Mouse (Mus musculus): ENCODE measurements at regions not wholly inside any gene's neighbourhood (a gene's known extent, or its start where the extent isn't known, plus 50 kb on each side); places are given as distances from the start of the nearest gene placed in this dataset.
A peak's percentile ranks its signal among the peaks of the same experiment; 100 is the strongest.

DNA sequence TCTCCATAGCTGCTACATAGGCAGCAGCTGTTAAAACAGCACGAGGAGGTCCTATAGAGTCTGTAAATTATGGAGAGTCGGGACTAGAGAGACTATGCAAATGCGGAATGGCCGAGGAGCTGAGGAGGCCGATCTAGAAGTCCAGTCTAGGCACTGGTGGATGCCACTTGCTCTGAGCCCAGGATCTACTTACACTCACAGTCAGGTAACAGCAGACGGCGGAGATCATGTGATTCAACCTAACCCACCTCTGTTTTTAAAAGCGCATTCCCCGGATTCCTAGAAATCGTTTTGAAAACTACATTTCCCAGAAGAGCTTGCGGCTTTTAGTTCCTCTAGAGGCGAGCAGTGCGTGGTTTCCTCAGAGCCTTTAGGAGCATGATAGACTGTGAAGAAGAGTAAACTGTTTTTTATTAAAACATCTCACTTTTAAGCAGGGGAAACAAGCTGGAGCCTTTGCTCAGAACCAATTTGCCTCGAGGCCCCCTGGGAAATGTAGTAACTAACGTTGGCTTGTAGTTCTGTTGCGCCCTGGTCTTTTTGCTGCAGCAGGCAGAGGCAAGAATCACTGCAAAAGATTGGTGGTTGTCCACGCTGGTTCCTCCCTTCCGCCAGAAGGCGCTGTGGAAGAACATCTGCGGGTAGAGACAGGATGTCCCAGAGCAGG, 68.6 kb upstream of the Chd6 start:
- DNase-seq (ENCODE audit: low read depth, low spot score), result no peak
- no peaks in the 10 kb centered on the region for H3K9me3 ChIP-seq (replicated peaks; ENCODE audit: insufficient read depth, low read length)
- H3K27ac ChIP-seq (ENCODE audit: control insufficient read depth, low read depth, low read length), result no peak overlapping the region
- TF ChIP-seq RAD21 (IDR thresholded peaks at IDR 0.05; ENCODE audit: low read depth, low read length), result no peak
- TF ChIP-seq HCFC1 (IDR thresholded peaks at IDR 0.05; ENCODE audit: low read depth, low read length), result 0 out of 2 replicates have a peak, but pooled peaks have one; percentile 21
- no peak overlapping the region for H3K4me3 ChIP-seq (ENCODE audit: control insufficient read depth in 1 of 2, insufficient read depth in 1 of 2, low read depth in 2 of 2, low read length in 2 of 2)
- no peaks in the 10 kb centered on the region for H3K27me3 ChIP-seq (ENCODE audit: control insufficient read depth in 1 of 2, insufficient read depth in 2 of 2, low read length in 2 of 2)
- no peaks in the 10 kb centered on the region for H3K4me1 ChIP-seq (ENCODE audit: control insufficient read depth in 1 of 2, insufficient read depth in 2 of 2, low read length in 2 of 2)
- no peak overlapping the region for H3K9ac ChIP-seq (ENCODE audit: control insufficient read depth, low read depth, low read length, poor library complexity, severe bottlenecking)
- no peaks in the 10 kb centered on the region for H3K79me2 ChIP-seq (ENCODE audit: control insufficient read depth, insufficient read depth, low read length, poor library complexity)
- H3K36me3 ChIP-seq (ENCODE audit: control insufficient read depth in 1 of 2, insufficient read depth in 2 of 2, low read length in 2 of 2), result no peaks in the 10 kb centered on the region

- H3K36me3 ChIP-seq (ENCODE audit: control insufficient read depth in 1 of 2, insufficient read depth in 2 of 2, low read length in 2 of 2), result no peaks in the 10 kb centered on the region
- no peaks in the 10 kb centered on the region for H3K27me3 ChIP-seq (ENCODE audit: control insufficient read depth in 1 of 2, insufficient read depth in 2 of 2, low read length in 2 of 2)
- H3K4me1 ChIP-seq (ENCODE audit: control insufficient read depth in 1 of 2, insufficient read depth in 2 of 2, low read length in 2 of 2), result no peaks in the 10 kb centered on the region
- no peak for DNase-seq (ENCODE audit: low read depth, low spot score)
- no peak overlapping the region for H3K27ac ChIP-seq (ENCODE audit: control insufficient read depth, low read depth, low read length)
- H3K4me3 ChIP-seq (ENCODE audit: control insufficient read depth in 1 of 2, insufficient read depth in 1 of 2, low read depth in 2 of 2, low read length in 2 of 2), result no peak overlapping the region
- no peaks in the 10 kb centered on the region for H3K9me3 ChIP-seq (replicated peaks; ENCODE audit: insufficient read depth, low read length)
- H3K9ac ChIP-seq (ENCODE audit: control insufficient read depth, low read depth, low read length, poor library complexity, severe bottlenecking), result no peak overlapping the region
- no peaks in the 10 kb centered on the region for H3K79me2 ChIP-seq (ENCODE audit: control insufficient read depth, insufficient read depth, low read length, poor library complexity)
- TF ChIP-seq MAZ (IDR thresholded peaks at IDR 0.05; ENCODE audit: low read depth, low read length) (no peak), KAT2A (conservative IDR thresholded peaks at IDR 0.05; ENCODE audit: low read depth, low read length) (no peak), ZC3H11A (IDR thresholded peaks at IDR 0.05; ENCODE audit: low read depth, low read length) (no peak), MAX (IDR thresholded peaks at IDR 0.05; ENCODE audit: low read length) (no peak), EP300 (IDR thresholded peaks at IDR 0.05; ENCODE audit: low read depth in 1 of 2, low read length in 2 of 2) (no peak), RAD21 (IDR thresholded peaks at IDR 0.05; ENCODE audit: low read depth, low read length) (no peak), MYB (IDR thresholded peaks at IDR 0.05; ENCODE audit: low read depth, low read length) (no peak), CTCF (IDR thresholded peaks at IDR 0.05 in 2 of 3, conservative IDR thresholded peaks at IDR 0.05 in 1 of 3; ENCODE audit: control insufficient read depth in 1 of 3, insufficient read depth in 1 of 3, low read depth in 2 of 3, low read length in 3 of 3, poor library complexity in 1 of 3, severe bottlenecking in 1 of 3) (no peak), POLR2AphosphoS5 (IDR thresholded peaks at IDR 0.05; ENCODE audit: borderline replicate concordance, low read depth, low read length) (no peak), MEF2A (IDR thresholded peaks at IDR 0.05; ENCODE audit: extremely low read depth, insufficient replicate concordance, low read depth, low read length, poor library complexity, severe bottlenecking) (no peak), USF1 (IDR thresholded peaks at IDR 0.05; ENCODE audit: low read depth, low read length) (no peak), CHD2 (IDR thresholded peaks at IDR 0.05; ENCODE audit: low read length) (no peak), ZNF384 (IDR thresholded peaks at IDR 0.05; ENCODE audit: low read depth, low read length) (no peak)
Observed at GRCm38 (mm10) chr2:161166681-161167080, 57.8 kb upstream of the Chd6 start.

DNA sequence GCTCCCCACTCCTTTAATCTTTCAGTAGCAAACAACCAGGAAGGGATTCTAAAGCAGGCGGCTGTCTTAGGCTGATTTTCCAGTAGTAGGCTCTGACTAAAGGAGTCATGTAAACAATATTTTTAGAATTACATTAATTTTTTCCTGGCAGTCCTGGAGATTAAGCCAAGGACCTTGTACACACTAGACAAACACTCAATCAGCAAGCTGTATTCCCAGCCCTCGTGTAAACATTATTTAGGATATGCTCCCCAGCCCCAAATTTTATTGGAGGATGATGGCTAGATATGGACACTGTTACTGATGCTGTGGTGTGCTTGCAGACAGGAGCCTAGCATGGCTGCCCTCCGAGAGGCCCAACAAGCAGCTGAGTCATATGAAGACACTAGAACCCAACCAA, 56.6 kb upstream of the Chd6 start:
- DNase-seq (ENCODE audit: low read depth, low spot score), result no peak
- Histone ChIP-seq H3K27ac (ENCODE audit: control insufficient read depth, low read depth, low read length) (no peak overlapping the region), H3K79me2 (ENCODE audit: control insufficient read depth, insufficient read depth, low read length, poor library complexity) (no peaks in the 10 kb centered on the region), H3K9ac (ENCODE audit: control insufficient read depth, low read depth, low read length, poor library complexity, severe bottlenecking) (no peak overlapping the region), H3K36me3 (ENCODE audit: control insufficient read depth in 1 of 2, insufficient read depth in 2 of 2, low read length in 2 of 2) (no peaks in the 10 kb centered on the region), H3K4me3 (ENCODE audit: control insufficient read depth in 1 of 2, insufficient read depth in 1 of 2, low read depth in 2 of 2, low read length in 2 of 2) (no peak overlapping the region), H3K4me1 (ENCODE audit: control insufficient read depth in 1 of 2, insufficient read depth in 2 of 2, low read length in 2 of 2) (no peaks in the 10 kb centered on the region), H3K27me3 (ENCODE audit: control insufficient read depth in 1 of 2, insufficient read depth in 2 of 2, low read length in 2 of 2) (no peaks in the 10 kb centered on the region), H3K9me3 (replicated peaks; ENCODE audit: insufficient read depth, low read length) (no peaks in the 10 kb centered on the region)
- TF ChIP-seq CTCF (IDR thresholded peaks at IDR 0.05 in 2 of 3, conservative IDR thresholded peaks at IDR 0.05 in 1 of 3; ENCODE audit: control insufficient read depth in 1 of 3, insufficient read depth in 1 of 3, low read depth in 2 of 3, low read length in 3 of 3, poor library complexity in 1 of 3, severe bottlenecking in 1 of 3), result no peak
